Mouse (Mus musculus): Measurements from ENCODE around the gene Slpi. TPM values are rescaled to one million over a fixed set of nuclear protein-coding genes. Genes with fewer than 3 reads are reported as not detected.
A peak's percentile ranks its signal among the peaks of the same experiment; 100 is the strongest.

Gene Slpi
- polyA plus RNA-seq, 1 experiment from 2014 or later: 0.76 TPM

GRCm38 (mm10) chr2:164414581-164414980, 25.7 kb upstream of the Slpi start:
- Histone ChIP-seq H3K4me1 (ENCODE audit: control insufficient read depth, insufficient read depth, low read length) (0 out of 2 replicates have a peak, but pooled peaks cover 2% of the 10 kb centered on the region), H3K36me3 (ENCODE audit: control insufficient read depth, insufficient read depth, low read length) (no peaks in the 10 kb centered on the region), H3K27me3 (ENCODE audit: control insufficient read depth, insufficient read depth, low read length) (peaks cover 16% of the 10 kb centered on the region), H3K27ac (replicated peaks; ENCODE audit: low read depth, low read length) (no peak overlapping the region), H3K4me2 (ENCODE audit: low read depth, severe bottlenecking) (peak overlapping the region; percentile 36), H3K4me3 (ENCODE audit: low read depth, low read length) (0 out of 2 replicates have a peak overlapping the region, but pooled peaks have one; percentile 8), H3K9ac (ENCODE audit: low read length) (peak overlapping the region; percentile 34), H3K9me3 (ENCODE audit: control insufficient read depth, low read length) (no peaks in the 10 kb centered on the region)
- no peak for DNase-seq (ENCODE audit: low spot score)
- ATAC-seq (ENCODE audit: insufficient number of reproducible peaks, low FRiP score, low TSS enrichment, low read depth): no peak
- 67% methylated on average over 10 of the region's 10 CpGs for WGBS

- Histone ChIP-seq H3K36me3 (ENCODE audit: control insufficient read depth, insufficient read depth, low read length) (no peaks in the 10 kb centered on the region), H3K9me3 (ENCODE audit: control insufficient read depth, low read length) (no peaks in the 10 kb centered on the region), H3K4me1 (ENCODE audit: control insufficient read depth, insufficient read depth, low read length) (no peaks in the 10 kb centered on the region), H3K4me2 (ENCODE audit: low read depth, severe bottlenecking) (peak overlapping the region; percentile 36), H3K9ac (ENCODE audit: low read length) (peak overlapping the region; percentile 34), H3K27ac (replicated peaks; ENCODE audit: low read depth, low read length) (no peak overlapping the region), H3K27me3 (ENCODE audit: control insufficient read depth, insufficient read depth, low read length) (peaks cover 18% of the 10 kb centered on the region), H3K4me3 (ENCODE audit: low read depth, low read length) (0 out of 2 replicates have a peak overlapping the region, but pooled peaks have one; percentile 8)
- ATAC-seq (ENCODE audit: insufficient number of reproducible peaks, low FRiP score, low TSS enrichment, low read depth) (no peak), DNase-seq (ENCODE audit: low spot score) (peak; percentile 36)
- WGBS: 24% methylated on average over 28 of the region's 28 CpGs
These were observed 25.3 kb upstream of the Slpi start for GRCm38 (mm10) chr2:164414167-164414566.

DNA sequence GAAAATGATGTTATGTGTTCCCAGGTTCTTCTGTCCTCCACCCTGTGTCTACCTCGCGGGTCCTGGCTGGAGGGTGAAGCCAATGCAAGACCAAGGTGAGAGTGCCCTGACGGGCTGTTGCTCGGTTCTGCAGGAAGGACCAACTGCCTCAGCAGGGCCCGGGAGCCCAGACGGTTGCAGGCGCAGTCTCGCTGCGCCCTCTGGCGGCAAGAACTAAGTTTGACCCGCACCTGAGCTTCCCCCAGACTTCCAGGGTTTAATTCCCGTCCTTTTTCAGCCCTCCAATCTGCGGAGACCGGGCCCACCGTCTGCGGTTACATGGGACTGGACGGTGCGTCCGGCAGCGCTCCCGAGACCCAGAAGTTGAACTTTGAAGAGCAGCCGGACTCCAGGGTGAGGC, 18.8 kb upstream of the Slpi start:
- Histone ChIP-seq H3K27ac (replicated peaks; ENCODE audit: low read depth, low read length) (no peak overlapping the region), H3K4me2 (ENCODE audit: low read depth, severe bottlenecking) (no peak overlapping the region), H3K4me1 (ENCODE audit: control insufficient read depth, insufficient read depth, low read length) (peaks cover 9% of the 10 kb centered on the region; the same call in 1 of the 2 replicates), H3K4me3 (ENCODE audit: low read depth, low read length) (no peak overlapping the region), H3K36me3 (ENCODE audit: control insufficient read depth, insufficient read depth, low read length) (no peaks in the 10 kb centered on the region), H3K9me3 (ENCODE audit: control insufficient read depth, low read length) (no peaks in the 10 kb centered on the region), H3K27me3 (ENCODE audit: control insufficient read depth, insufficient read depth, low read length) (peaks cover 66% of the 10 kb centered on the region), H3K9ac (ENCODE audit: low read length) (no peak overlapping the region)
- DNase-seq (ENCODE audit: low spot score) (peak; percentile 84), ATAC-seq (ENCODE audit: insufficient number of reproducible peaks, low FRiP score, low TSS enrichment, low read depth) (peak; percentile 27; the same call in 1 of the 2 replicates)
- WGBS: under 1% methylated on average over 22 of the region's 22 CpGs

DNA sequence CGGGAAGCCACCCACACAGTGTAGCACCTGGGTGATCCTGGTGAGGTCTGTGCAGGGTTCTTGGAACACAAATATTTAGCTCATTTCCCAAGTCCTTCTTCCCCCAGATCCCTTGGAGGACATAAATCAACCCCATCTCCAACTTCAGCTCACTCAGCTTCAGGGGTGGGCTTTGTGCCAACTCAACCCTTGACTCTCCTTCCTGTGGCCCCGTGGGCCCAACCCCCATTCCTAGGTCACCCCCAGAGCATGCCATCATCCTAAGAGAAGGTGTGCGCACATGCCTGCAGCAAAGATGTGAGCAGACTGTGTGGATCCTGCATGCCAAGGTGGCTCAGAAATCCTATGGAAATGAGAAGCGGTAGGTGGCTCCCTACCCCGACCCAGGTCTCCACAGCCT, 16.6 kb upstream of the Slpi start:
- ATAC-seq (ENCODE audit: insufficient number of reproducible peaks, low FRiP score, low TSS enrichment, low read depth) (no peak), DNase-seq (ENCODE audit: low spot score) (no peak)
- 35% methylated on average over 5 of the region's 5 CpGs for WGBS
- Histone ChIP-seq H3K9ac (ENCODE audit: low read length) (no peak overlapping the region), H3K27ac (replicated peaks; ENCODE audit: low read depth, low read length) (no peak overlapping the region), H3K36me3 (ENCODE audit: control insufficient read depth, insufficient read depth, low read length) (no peaks in the 10 kb centered on the region), H3K4me2 (ENCODE audit: low read depth, severe bottlenecking) (no peak overlapping the region), H3K9me3 (ENCODE audit: control insufficient read depth, low read length) (no peaks in the 10 kb centered on the region), H3K4me1 (ENCODE audit: control insufficient read depth, insufficient read depth, low read length) (peaks cover 12% of the 10 kb centered on the region; the same call in 1 of the 2 replicates), H3K27me3 (ENCODE audit: control insufficient read depth, insufficient read depth, low read length) (peaks cover 86% of the 10 kb centered on the region), H3K4me3 (ENCODE audit: low read depth, low read length) (no peak overlapping the region)

- 3% methylated on average over 9 of the region's 9 CpGs for WGBS
- peak within 1 kb of the TSS; percentile 31 for H3K4me3 ChIP-seq (ENCODE audit: low read depth, low read length)
- no peak for ATAC-seq (ENCODE audit: insufficient number of reproducible peaks, low FRiP score, low TSS enrichment, low read depth)
- H3K9ac ChIP-seq (ENCODE audit: low read length): peak within 1 kb of the TSS; percentile 38; the same call in 1 of the 2 replicates
- H3K36me3 ChIP-seq (ENCODE audit: control insufficient read depth, insufficient read depth, low read length): no peaks in the 10 kb centered on the region
- H3K9me3 ChIP-seq (ENCODE audit: control insufficient read depth, low read length): no peaks in the 10 kb centered on the region
- peaks cover 87% of the 10 kb centered on the region for H3K27me3 ChIP-seq (ENCODE audit: control insufficient read depth, insufficient read depth, low read length)
- H3K4me1 ChIP-seq (ENCODE audit: control insufficient read depth, insufficient read depth, low read length): peaks cover 13% of the 10 kb centered on the region; the same call in 1 of the 2 replicates
- DNase-seq (ENCODE audit: low spot score): no peak
- no peak within 1 kb of the TSS for H3K27ac ChIP-seq (replicated peaks; ENCODE audit: low read depth, low read length)
- H3K4me2 ChIP-seq (ENCODE audit: low read depth, severe bottlenecking): peak within 1 kb of the TSS; percentile 58
These were observed 16.2 kb upstream of the Slpi start, which contains the start of gene Matn4 for GRCm38 (mm10) chr2:164405060-164405459. Gene Matn4 (minus strand): TSS chr2:164405160.

DNA sequence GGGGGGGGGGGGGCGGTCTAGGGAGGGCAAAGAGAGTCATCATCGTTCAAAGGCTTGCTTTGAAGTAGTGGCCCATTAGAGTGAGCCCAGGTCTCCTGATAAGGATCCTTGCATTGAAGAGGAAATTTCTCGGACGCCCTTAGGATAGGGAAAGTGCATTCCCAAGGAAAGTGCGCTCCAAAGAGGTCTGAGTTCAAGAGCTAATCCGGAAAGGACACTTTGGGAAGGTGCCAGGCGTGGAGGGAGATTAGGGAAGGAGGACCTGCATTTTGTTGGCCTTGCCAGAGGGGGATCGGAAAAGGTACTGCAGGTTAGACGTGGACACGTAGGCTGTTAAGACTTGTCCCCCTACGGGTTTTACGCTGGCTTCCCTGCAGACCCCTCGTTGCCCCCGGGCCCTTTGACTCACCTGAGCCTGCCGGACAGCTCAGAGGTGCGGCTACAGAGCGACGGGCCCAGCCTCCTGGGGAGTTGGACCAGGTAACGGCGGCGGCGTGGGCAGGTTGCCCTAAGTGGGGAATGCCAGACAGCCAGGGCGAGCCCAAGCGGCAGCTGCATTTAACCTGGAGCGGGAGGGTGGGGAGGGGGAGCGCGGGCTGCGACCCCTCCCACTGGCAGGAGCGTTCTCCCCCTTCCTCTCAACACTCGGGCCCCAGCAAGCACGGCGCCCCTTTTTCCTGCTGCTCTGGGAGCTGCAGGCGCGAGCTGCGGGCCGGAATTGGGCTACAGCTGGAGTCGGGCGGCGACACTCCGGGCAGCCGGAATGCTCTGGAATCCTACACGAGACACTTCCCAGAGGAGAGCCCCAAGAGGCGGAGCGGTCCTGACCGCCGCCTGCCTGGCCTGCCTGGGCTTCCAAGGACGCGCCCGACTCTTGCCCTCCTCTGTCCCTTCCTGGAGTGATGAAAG, 15.4 kb upstream of the Slpi start:
- ATAC-seq (ENCODE audit: insufficient number of reproducible peaks, low FRiP score, low TSS enrichment, low read depth) (0 out of 2 replicates have a peak, but pooled peaks have one; percentile 33), DNase-seq (ENCODE audit: low spot score) (peak; percentile 73)
- peaks cover 13% of the 10 kb centered on the region; the same call in 1 of the 2 replicates for H3K4me1 ChIP-seq (ENCODE audit: control insufficient read depth, insufficient read depth, low read length)

DNA sequence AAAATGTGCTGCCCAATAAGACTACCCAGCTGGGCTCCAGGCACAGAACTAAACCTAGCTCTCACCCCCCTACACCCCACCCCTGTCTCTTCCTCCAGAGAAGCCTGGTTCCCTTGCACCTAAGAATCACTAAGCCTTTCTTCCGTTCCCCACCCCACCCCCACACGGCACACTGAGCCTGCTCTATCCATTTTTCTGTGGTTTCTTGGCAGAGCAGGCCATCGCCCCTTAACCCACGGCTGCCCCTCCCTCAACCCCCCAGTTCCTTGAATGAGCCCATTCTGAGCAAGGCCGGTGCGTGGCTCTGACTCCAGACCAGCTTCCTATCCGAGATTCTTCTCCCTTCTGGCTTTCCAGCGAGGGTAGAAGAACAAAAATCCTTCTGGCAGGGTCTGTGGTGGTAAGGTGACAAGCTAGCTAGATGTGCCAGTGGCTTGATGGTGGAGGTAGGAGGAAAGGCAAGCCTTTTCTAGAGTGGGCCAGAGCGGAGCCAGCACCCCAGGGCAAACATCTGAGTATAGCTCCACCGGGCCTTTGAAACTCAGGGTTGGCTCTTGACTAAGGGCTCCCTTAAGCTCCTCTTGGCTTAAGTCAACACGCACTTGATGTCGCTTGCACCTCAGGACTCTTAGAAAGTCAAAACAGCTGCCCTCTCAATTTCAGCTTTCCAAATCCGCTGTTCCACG, 14.6 kb upstream of the Slpi start:
- DNase-seq (ENCODE audit: low spot score) (no peak), ATAC-seq (ENCODE audit: insufficient number of reproducible peaks, low FRiP score, low TSS enrichment, low read depth) (peak; percentile 14; the same call in 1 of the 2 replicates)
- peak overlapping the region; percentile 0; the same call in 1 of the 2 replicates for H3K4me2 ChIP-seq (ENCODE audit: low read depth, severe bottlenecking)
- no peak overlapping the region for H3K9ac ChIP-seq (ENCODE audit: low read length)
- no peaks in the 10 kb centered on the region for H3K36me3 ChIP-seq (ENCODE audit: control insufficient read depth, insufficient read depth, low read length)
- no peaks in the 10 kb centered on the region for H3K9me3 ChIP-seq (ENCODE audit: control insufficient read depth, low read length)
- WGBS: 8% methylated on average over 14 of the region's 14 CpGs
- no peak overlapping the region for H3K27ac ChIP-seq (replicated peaks; ENCODE audit: low read depth, low read length)
- H3K4me1 ChIP-seq (ENCODE audit: control insufficient read depth, insufficient read depth, low read length): peaks cover 13% of the 10 kb centered on the region; the same call in 1 of the 2 replicates
- H3K27me3 ChIP-seq (ENCODE audit: control insufficient read depth, insufficient read depth, low read length): peaks cover 90% of the 10 kb centered on the region
- peak overlapping the region; percentile 31; the same call in 1 of the 2 replicates for H3K4me3 ChIP-seq (ENCODE audit: low read depth, low read length)

More for the DNA sequence above, 15.4 kb upstream of the Slpi start:
- Histone ChIP-seq H3K36me3 (ENCODE audit: control insufficient read depth, insufficient read depth, low read length) (no peaks in the 10 kb centered on the region), H3K27ac (replicated peaks; ENCODE audit: low read depth, low read length) (no peak overlapping the region), H3K4me2 (ENCODE audit: low read depth, severe bottlenecking) (peak overlapping the region; percentile 58), H3K9ac (ENCODE audit: low read length) (peak overlapping the region; percentile 38; the same call in 1 of the 2 replicates), H3K4me3 (ENCODE audit: low read depth, low read length) (peak overlapping the region; percentile 31), H3K27me3 (ENCODE audit: control insufficient read depth, insufficient read depth, low read length) (peaks cover 88% of the 10 kb centered on the region), H3K9me3 (ENCODE audit: control insufficient read depth, low read length) (no peaks in the 10 kb centered on the region)
- WGBS: 1% methylated on average over 47 of the region's 49 CpGs

DNA sequence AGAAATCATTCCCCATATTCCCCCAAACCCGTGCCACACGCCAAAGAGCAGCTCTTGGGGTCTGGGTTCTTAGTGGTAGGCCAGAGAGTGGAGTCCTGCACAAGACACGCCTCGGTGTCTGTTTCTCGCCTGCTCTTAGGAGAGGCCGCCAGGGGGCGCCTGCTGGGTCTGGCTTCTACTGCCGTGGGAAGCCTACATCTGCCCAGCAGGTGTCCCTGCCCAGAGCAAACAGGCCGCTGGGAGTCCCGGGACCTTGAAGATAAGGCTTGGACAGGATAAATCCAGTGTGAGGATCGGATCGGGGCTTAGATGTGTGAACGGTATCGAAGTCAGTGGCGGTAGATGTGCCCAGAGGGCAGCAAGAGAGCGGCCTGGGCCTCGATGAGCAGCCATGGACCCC, 14.0 kb upstream of the Slpi start, which contains the start of gene Rbpjl:
Rbpjl (plus strand) TSS at position 236 of the 400 bp plus-strand sequence.
- peak within 1 kb of the TSS; percentile 31 for H3K4me3 ChIP-seq (ENCODE audit: low read depth, low read length)
- H3K27ac ChIP-seq (replicated peaks; ENCODE audit: low read depth, low read length): no peak within 1 kb of the TSS
- peaks cover 84% of the 10 kb centered on the region for H3K27me3 ChIP-seq (ENCODE audit: control insufficient read depth, insufficient read depth, low read length)
- no peaks in the 10 kb centered on the region for H3K9me3 ChIP-seq (ENCODE audit: control insufficient read depth, low read length)
- ATAC-seq (ENCODE audit: insufficient number of reproducible peaks, low FRiP score, low TSS enrichment, low read depth) (no peak), DNase-seq (ENCODE audit: low spot score) (peak; percentile 87)
- H3K4me2 ChIP-seq (ENCODE audit: low read depth, severe bottlenecking): peak within 1 kb of the TSS; percentile 58; the same call in 1 of the 2 replicates
- no peak within 1 kb of the TSS for H3K9ac ChIP-seq (ENCODE audit: low read length)
- 5% methylated on average over 17 of the region's 17 CpGs for WGBS
- H3K36me3 ChIP-seq (ENCODE audit: control insufficient read depth, insufficient read depth, low read length): no peaks in the 10 kb centered on the region
- peaks cover 13% of the 10 kb centered on the region; the same call in 1 of the 2 replicates for H3K4me1 ChIP-seq (ENCODE audit: control insufficient read depth, insufficient read depth, low read length)

Data from limb, embryonic 11.5 days (tissue).